ENCODE assay signal across 29 mouse cellular contexts in the genomic region with DNA sequence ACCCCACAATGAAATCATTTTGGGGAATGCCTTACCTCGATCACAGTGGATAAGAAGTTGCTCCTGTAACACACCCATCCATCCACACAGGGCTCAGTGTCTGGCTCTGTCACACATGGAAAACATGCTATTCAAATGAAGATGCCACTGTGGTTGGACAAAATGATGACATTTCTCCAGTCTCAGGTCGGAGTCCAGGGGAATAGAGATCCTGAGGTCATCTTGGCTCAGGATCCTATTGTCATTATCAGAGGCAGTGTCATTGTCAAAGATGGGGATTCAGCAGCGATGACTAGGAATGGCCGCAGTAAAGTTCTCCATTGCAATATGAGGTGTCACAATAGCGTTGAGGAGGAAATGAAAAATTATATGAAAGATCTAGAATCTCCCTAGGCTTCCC. TPM values are rescaled to one million over a fixed set of nuclear protein-coding genes. Genes with fewer than 3 reads are reported as not detected.
"Had no signal": no experiment of that assay in that cellular context is flagged by ENCODE, and none has a peak within 500 bp of the region (broad histone marks: within the 10 kb centered on the region; RNA-seq: fewer than 3 reads in every experiment).

Gene Slc22a27 (minus strand): TSS at position 101 of the 400 bp plus-strand sequence.

RNA-seq across cellular contexts. Expression of gene Slc22a27, which starts in this region (rescaled TPM):
- total RNA-seq: common myeloid progenitor, adult 5-6 weeks; forebrain, postnatal 0 days; gastrocnemius, adult 18-20 months; gastrocnemius, adult 2 months; gastrocnemius, adult 8-10 months; gastrocnemius, postnatal 10 days; gastrocnemius, postnatal 14 days; gastrocnemius, postnatal 25 days; gastrocnemius, postnatal 36 days; granulocyte monocyte progenitor cell, adult 5-6 weeks; heart, adult 18-20 months had no signal
- polyA plus RNA-seq: cerebellum, adult 2 months; cortical plate, adult 2 months; embryonic facial prominence, embryonic 10.5 days; embryonic facial prominence, embryonic 11.5 days; embryonic facial prominence, embryonic 12.5 days; embryonic facial prominence, embryonic 13.5 days; embryonic facial prominence, embryonic 14.5 days; embryonic facial prominence, embryonic 15.5 days; erythroblast, embryonic 14.5 days; forebrain, embryonic 10.5 days; forebrain, embryonic 11.5 days; forebrain, embryonic 12.5 days; forebrain, embryonic 13.5 days; forebrain, embryonic 14.5 days; forebrain, embryonic 15.5 days; forebrain, embryonic 16.5 days; forebrain, postnatal 0 days; frontal cortex, adult 2 months; gonadal fat pad, adult 2 months had no signal
